Mouse (Mus musculus) stomach, embryonic 14.5 days (tissue): ENCODE results near the gene Ccdc61. TPM values are rescaled to one million over a fixed set of nuclear protein-coding genes. Genes with fewer than 3 reads are reported as not detected.

Experiments used
- ATAC-seq: fragments of 200-750 bp; cut with Nextera tagmentation; 2 replicates; pipeline ENCODE4 v1.8.0; 2017; ENCODE audit warnings: low read depth, moderate TSS enrichment; ENCODE audit not compliant: insufficient number of reproducible peaks, insufficient read depth, low FRiP score
- H3K27ac ChIP-seq: fragments of 300-500 bp; sonication (generic); 2 replicates; pipeline ENCODE4 v1.5.1; 2014; ENCODE audit warnings: mild to moderate bottlenecking, low read length, moderate library complexity, mixed read lengths
- H3K27me3 ChIP-seq: fragments of 300-500 bp; sonication (generic); 2 replicates; pipeline ENCODE4 v1.6.1; 2014; ENCODE audit warnings: low read length, control low read depth, mixed read lengths; ENCODE audit not compliant: control insufficient read depth, insufficient read depth
- H3K36me3 ChIP-seq: fragments of 300-500 bp; sonication (generic); 2 replicates; pipeline ENCODE4 v1.6.1; 2014; ENCODE audit warnings: mild to moderate bottlenecking, control low read depth, low read length, moderate library complexity, mixed read lengths; ENCODE audit not compliant: control insufficient read depth, insufficient read depth
- H3K4me1 ChIP-seq: fragments of 300-500 bp; sonication (generic); 2 replicates; pipeline ENCODE4 v1.6.1; 2014; ENCODE audit warnings: low read length, control low read depth, mixed read lengths; ENCODE audit not compliant: control insufficient read depth, insufficient read depth
- H3K4me2 ChIP-seq: fragments of 300-500 bp; sonication (generic); replicated peaks from 2 replicates; pipeline ENCODE4 v1.6.1; 2014; ENCODE audit warnings: low read depth, low read length, control low read depth
- H3K4me3 ChIP-seq: fragments of 300-500 bp; sonication (generic); 2 replicates; pipeline ENCODE4 v1.5.1; 2014; ENCODE audit warnings: low read depth, low read length, control low read depth
- H3K9ac ChIP-seq: fragments of 300-500 bp; sonication (generic); replicated peaks from 2 replicates; pipeline ENCODE4 v1.6.1; 2014; ENCODE audit warnings: low read depth, mild to moderate bottlenecking, control low read depth, low read length, moderate library complexity, mixed read lengths
- H3K9me3 ChIP-seq: fragments of 300-500 bp; sonication (generic); 2 replicates; pipeline ENCODE4 v1.6.1; 2016; ENCODE audit warnings: low read depth, low read length, control low read depth; ENCODE audit not compliant: control insufficient read depth
- WGBS: fragments of 180-500 bp; shearing (Covaris S2); extraction: QIAGEN DNeasy Blood & Tissue Kit; methylation state at CpG from one replicate; pipeline ENCODE4 v1.1.7; 2014; 5-methylcytosine and 5-hydroxymethylcytosine counted together
- polyA plus RNA-seq: library from polyadenylated mRNA; unstranded; fragments of >200 nt; fragmentation: Nextera tagmentation; extraction: Ambion mirVana; gene quantifications from 2 replicates; pipeline ENCODE4 v1.2.1, GENCODE M21; 2014

The Ccdc61 gene
- polyA plus RNA-seq, 1 experiment from 2014 or later: 18.5 TPM

- Histone ChIP-seq H3K4me3 (no peak overlapping the region), H3K36me3 (no peaks in the 10 kb centered on the region), H3K4me1 (peaks cover 8% of the 10 kb centered on the region; the same call in 1 of the 2 replicates), H3K4me2 (no peak overlapping the region), H3K27me3 (no peaks in the 10 kb centered on the region), H3K9me3 (no peaks in the 10 kb centered on the region), H3K27ac (no peak overlapping the region), H3K9ac (no peak overlapping the region)
- WGBS: 85% methylated on average over 6 of the region's 6 CpGs
- ATAC-seq: no peak
Measured at GRCm38 (mm10) chr7:18862801-18863200, 47.4 kb downstream of the Ccdc61 start.

GRCm38 (mm10) chr7:18858310-18858916 lies 51.8 kb downstream of the Ccdc61 start:
- Histone ChIP-seq H3K4me2 (no peak overlapping the region), H3K36me3 (no peaks in the 10 kb centered on the region), H3K27ac (peak overlapping the region; percentile 15; the same call in 1 of the 2 replicates), H3K4me3 (no peak overlapping the region), H3K4me1 (peaks cover 8% of the 10 kb centered on the region; the same call in 1 of the 2 replicates), H3K9ac (no peak overlapping the region), H3K27me3 (no peaks in the 10 kb centered on the region), H3K9me3 (no peaks in the 10 kb centered on the region)
- 73% methylated on average over 5 of the region's 5 CpGs for WGBS
- no peak for ATAC-seq

- H3K9ac ChIP-seq: no peak overlapping the region
- H3K4me3 ChIP-seq: no peak overlapping the region
- H3K27me3 ChIP-seq: no peaks in the 10 kb centered on the region
- H3K9me3 ChIP-seq: no peaks in the 10 kb centered on the region
- 67% methylated on average over 1 of the region's 1 CpGs for WGBS
- no peak for ATAC-seq
- H3K36me3 ChIP-seq: no peaks in the 10 kb centered on the region
- no peak overlapping the region for H3K4me2 ChIP-seq
- H3K4me1 ChIP-seq: no peaks in the 10 kb centered on the region
- H3K27ac ChIP-seq: no peak overlapping the region
Measured at GRCm38 (mm10) chr7:18848395-18848794, 61.8 kb downstream of the Ccdc61 start.

- Histone ChIP-seq H3K9me3 (no peaks in the 10 kb centered on the region), H3K4me2 (no peak overlapping the region), H3K4me1 (no peaks in the 10 kb centered on the region), H3K4me3 (no peak overlapping the region), H3K9ac (no peak overlapping the region), H3K36me3 (no peaks in the 10 kb centered on the region), H3K27ac (no peak overlapping the region), H3K27me3 (no peaks in the 10 kb centered on the region)
- ATAC-seq: no peak
- WGBS: 27% methylated on average over 5 of the region's 5 CpGs
Measured at GRCm38 (mm10) chr7:18844811-18845210, 65.4 kb downstream of the Ccdc61 start.

- 72% methylated on average over 1 of the region's 1 CpGs for WGBS
- Histone ChIP-seq H3K4me1 (no peaks in the 10 kb centered on the region), H3K4me2 (peak overlapping the region; percentile 58), H3K36me3 (no peaks in the 10 kb centered on the region), H3K4me3 (0 out of 2 replicates have a peak overlapping the region, but pooled peaks have one; percentile 4), H3K9ac (no peak overlapping the region), H3K27me3 (no peaks in the 10 kb centered on the region), H3K9me3 (no peaks in the 10 kb centered on the region), H3K27ac (peak overlapping the region; percentile 73; the same call in 1 of the 2 replicates)
- ATAC-seq: peak; percentile 20; the same call in 1 of the 2 replicates
Measured at GRCm38 (mm10) chr7:18841174-18841567, 69.0 kb downstream of the Ccdc61 start.

Other genes starting within 250 kb of the Ccdc61 start
- not detected in 2 replicates for gene Psg20, start 224.2 kb downstream of the Ccdc61 start, polyA plus RNA-seq
- not detected in 2 replicates for gene Psg22, start 192.3 kb downstream of the Ccdc61 start, polyA plus RNA-seq
- gene Psg19, start 111.9 kb downstream of the Ccdc61 start, polyA plus RNA-seq: not detected in 2 replicates
- gene Psg17, start 88.8 kb downstream of the Ccdc61 start, polyA plus RNA-seq: 0.23 and 0.27 TPM in 2 replicates
- gene Mill2, start 70.4 kb downstream of the Ccdc61 start, polyA plus RNA-seq: 1.0 and 1.1 TPM in 2 replicates
- 23.9 and 32.8 TPM in 2 replicates for gene Pglyrp1, start 39.1 kb downstream of the Ccdc61 start, polyA plus RNA-seq
- gene Nova2, start 15.5 kb upstream of the Ccdc61 start, polyA plus RNA-seq: 0.81 and 1.2 TPM in 2 replicates
- gene Nanos2, start 77.0 kb upstream of the Ccdc61 start, polyA plus RNA-seq: not detected in 2 replicates
- 3.0 and 3.5 TPM in 2 replicates for gene Mypop, start 80.8 kb upstream of the Ccdc61 start, polyA plus RNA-seq
- 22.7 and 25.5 TPM in 2 replicates for gene Irf2bp1, start 93.6 kb upstream of the Ccdc61 start, polyA plus RNA-seq
- 14.8 and 15.3 TPM in 2 replicates for gene Foxa3, start 113.1 kb upstream of the Ccdc61 start, polyA plus RNA-seq
- gene Sympk, start 114.0 kb upstream of the Ccdc61 start, polyA plus RNA-seq: 21.7 and 23.7 TPM in 2 replicates
- gene Rsph6a, start 144.3 kb upstream of the Ccdc61 start, polyA plus RNA-seq: not detected in 2 replicates
- gene Dmwd, start 165.8 kb upstream of the Ccdc61 start, polyA plus RNA-seq: 14.3 and 16.8 TPM in 2 replicates
- gene Dmpk, start 173.4 kb upstream of the Ccdc61 start, polyA plus RNA-seq: 70.9 and 72.0 TPM in 2 replicates
- 17.4 and 18.6 TPM in 2 replicates for gene Six5, start 184.2 kb upstream of the Ccdc61 start, polyA plus RNA-seq
- gene Gm4969, start 208.0 kb upstream of the Ccdc61 start, polyA plus RNA-seq: 4.6 and 5.7 TPM in 2 replicates
- 9.1 and 9.5 TPM in 2 replicates for gene Fbxo46, start 209.4 kb upstream of the Ccdc61 start, polyA plus RNA-seq
- gene Qpctl, start 238.9 kb upstream of the Ccdc61 start, polyA plus RNA-seq: 10.9 and 11.3 TPM in 2 replicates
- gene Snrpd2, start 239.3 kb upstream of the Ccdc61 start, polyA plus RNA-seq: 143 and 161 TPM in 2 replicates